Mouse (Mus musculus): ENCODE measurements around the gene Znrf1. TPM values are rescaled to one million over a fixed set of nuclear protein-coding genes. Genes with fewer than 3 reads are reported as not detected.

Gene Znrf1
- polyA plus RNA-seq, 1 experiment from 2014 or later = 33.1 TPM

- Histone ChIP-seq H3K4me1 (replicated peaks) (peaks cover 39% of the 10 kb centered on the region), H3K9me3 (replicated peaks) (no peaks in the 10 kb centered on the region), H3K9ac (peak overlapping the region; percentile 36; the same call in 1 of the 2 replicates), H3K36me3 (peaks cover 10% of the 10 kb centered on the region; the same call in 1 of the 2 replicates), H3K27me3 (replicated peaks) (no peaks in the 10 kb centered on the region), H3K4me3 (no peak overlapping the region), H3K4me2 (peak overlapping the region; percentile 20; the same call in 1 of the 2 replicates), H3K27ac (ENCODE audit: poor library complexity, severe bottlenecking) (peak overlapping the region; percentile 72)
- no peak for ATAC-seq (ENCODE audit: insufficient number of reproducible peaks, low FRiP score)
- WGBS = 73% methylated on average over 9 of the region's 9 CpGs
Observed at GRCm38 (mm10) chr8:111550002-111550870, 14.3 kb downstream of the Znrf1 start.

DNA sequence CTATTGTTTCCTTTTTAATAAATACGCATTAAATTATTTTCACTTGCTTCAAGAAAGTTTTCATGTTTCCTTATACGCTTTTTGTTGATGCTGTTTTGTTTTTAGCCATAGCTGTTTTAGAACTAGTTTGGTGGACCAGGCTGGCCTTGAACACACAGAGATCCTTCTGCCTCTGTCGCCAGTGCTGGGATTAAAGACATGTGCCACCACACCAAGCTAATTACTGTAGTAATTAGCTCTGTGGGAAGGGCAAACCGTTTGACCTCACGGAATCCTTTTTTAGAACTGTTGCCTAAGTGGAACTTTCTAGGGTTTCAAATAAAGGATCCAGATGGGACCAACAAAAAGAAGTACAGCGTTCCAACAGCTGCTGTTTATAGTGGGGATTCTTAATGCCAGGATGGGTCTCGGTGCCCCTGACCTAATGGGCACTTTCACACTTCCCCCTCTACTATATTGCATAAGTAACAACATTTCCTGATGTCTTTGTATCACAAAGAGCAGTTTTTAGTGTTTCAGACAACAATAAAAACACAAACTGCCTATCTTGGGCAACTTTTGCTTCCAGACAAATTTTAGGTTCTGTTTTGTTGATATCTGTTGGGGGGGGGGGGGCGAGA is 15.7 kb downstream of the Znrf1 start:
- no peak overlapping the region for H3K9ac ChIP-seq
- H3K9me3 ChIP-seq (replicated peaks) = no peaks in the 10 kb centered on the region
- H3K4me2 ChIP-seq = no peak overlapping the region
- H3K4me1 ChIP-seq (replicated peaks) = peaks cover 36% of the 10 kb centered on the region
- ATAC-seq (ENCODE audit: insufficient number of reproducible peaks, low FRiP score) = no peak
- 83% methylated on average over 8 of the region's 8 CpGs for WGBS
- peaks cover 10% of the 10 kb centered on the region; the same call in 1 of the 2 replicates for H3K36me3 ChIP-seq
- H3K27me3 ChIP-seq (replicated peaks) = no peaks in the 10 kb centered on the region
- no peak overlapping the region for H3K4me3 ChIP-seq
- H3K27ac ChIP-seq (ENCODE audit: poor library complexity, severe bottlenecking) = no peak overlapping the region

DNA sequence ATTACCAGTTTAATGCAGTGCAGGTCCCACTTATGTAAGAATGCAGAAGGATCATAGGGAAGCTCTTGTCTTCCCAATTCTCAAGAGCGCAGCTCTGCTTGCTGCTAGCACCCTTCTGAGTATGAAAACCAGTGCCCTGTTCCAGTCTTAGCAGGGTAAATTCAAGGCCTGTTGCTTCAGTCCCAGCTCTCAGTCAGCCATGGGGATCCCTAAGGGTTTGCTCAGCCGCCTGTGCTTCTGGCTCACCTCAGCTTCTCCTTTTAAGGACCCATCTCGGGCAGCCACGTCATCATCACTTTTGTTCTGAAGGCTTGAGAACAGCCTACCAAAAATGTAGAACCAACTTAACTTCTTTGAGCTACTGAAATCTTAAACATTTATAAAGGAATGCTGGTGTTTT is 25.9 kb downstream of the Znrf1 start:
- H3K27me3 ChIP-seq (replicated peaks) = no peaks in the 10 kb centered on the region
- H3K4me1 ChIP-seq (replicated peaks) = peaks cover 57% of the 10 kb centered on the region
- no peak overlapping the region for H3K9ac ChIP-seq
- peak overlapping the region; percentile 3; the same call in 1 of the 2 replicates for H3K4me2 ChIP-seq
- ATAC-seq (ENCODE audit: insufficient number of reproducible peaks, low FRiP score) = no peak
- no peak overlapping the region for H3K4me3 ChIP-seq
- peak overlapping the region; percentile 67 for H3K27ac ChIP-seq (ENCODE audit: poor library complexity, severe bottlenecking)
- 47% methylated on average over 4 of the region's 4 CpGs for WGBS
- no peaks in the 10 kb centered on the region for H3K36me3 ChIP-seq
- no peaks in the 10 kb centered on the region for H3K9me3 ChIP-seq (replicated peaks)

DNA sequence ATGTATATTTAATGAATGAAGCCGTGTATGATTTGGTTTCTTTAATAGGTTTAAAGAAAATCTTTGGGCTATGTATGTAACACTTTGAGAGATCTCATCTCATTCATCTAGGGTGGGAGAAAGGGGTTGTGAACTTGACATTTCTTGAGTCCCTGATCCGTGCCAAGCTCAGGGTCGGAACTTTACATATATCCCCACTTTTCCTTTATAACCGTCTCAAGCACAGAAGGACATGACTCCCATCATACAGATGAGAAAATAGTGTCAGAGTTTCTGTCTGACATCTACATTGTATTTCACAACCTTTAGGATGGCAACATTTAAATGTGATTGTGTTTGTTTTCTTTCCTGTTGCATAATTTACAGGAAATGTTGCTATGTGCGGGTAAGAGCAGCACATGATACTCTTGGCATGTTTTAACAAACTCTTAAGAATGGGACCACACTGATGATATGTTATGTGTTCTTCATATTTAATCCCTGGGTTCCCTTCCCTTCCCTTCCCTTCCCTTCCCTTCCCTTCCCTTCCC is 26.4 kb downstream of the Znrf1 start:
- no peak overlapping the region for H3K4me2 ChIP-seq
- no peaks in the 10 kb centered on the region for H3K27me3 ChIP-seq (replicated peaks)
- ATAC-seq (ENCODE audit: insufficient number of reproducible peaks, low FRiP score) = no peak
- no peaks in the 10 kb centered on the region for H3K9me3 ChIP-seq (replicated peaks)
- H3K27ac ChIP-seq (ENCODE audit: poor library complexity, severe bottlenecking) = no peak overlapping the region
- H3K9ac ChIP-seq = no peak overlapping the region
- WGBS = 89% methylated on average over 5 of the region's 5 CpGs
- no peak overlapping the region for H3K4me3 ChIP-seq
- H3K4me1 ChIP-seq (replicated peaks) = peaks cover 58% of the 10 kb centered on the region
- H3K36me3 ChIP-seq = no peaks in the 10 kb centered on the region

DNA sequence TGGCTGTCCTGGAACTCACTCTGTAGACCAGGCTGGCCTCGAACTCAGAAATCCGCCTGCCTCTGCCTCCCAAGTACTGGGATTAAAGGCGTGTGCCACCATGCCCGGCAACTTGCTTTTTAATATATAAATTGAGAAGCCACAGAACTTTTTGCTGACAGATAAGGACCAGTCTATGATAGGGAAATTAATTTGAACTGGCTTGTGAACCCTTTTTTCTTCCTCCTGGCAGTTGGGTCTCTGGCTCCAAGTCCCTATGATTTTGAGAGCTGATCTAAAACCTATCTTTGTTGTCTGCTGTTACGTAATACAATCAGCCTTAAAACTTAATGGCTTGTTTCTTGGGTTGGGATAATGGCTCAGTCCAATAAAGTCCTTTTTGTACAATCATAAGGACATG is 27.2 kb downstream of the Znrf1 start:
- Histone ChIP-seq H3K4me1 (replicated peaks) (peaks cover 65% of the 10 kb centered on the region), H3K9ac (no peak overlapping the region), H3K27me3 (replicated peaks) (no peaks in the 10 kb centered on the region), H3K9me3 (replicated peaks) (no peaks in the 10 kb centered on the region), H3K4me3 (no peak overlapping the region), H3K36me3 (no peaks in the 10 kb centered on the region), H3K27ac (ENCODE audit: poor library complexity, severe bottlenecking) (no peak overlapping the region), H3K4me2 (no peak overlapping the region)
- ATAC-seq (ENCODE audit: insufficient number of reproducible peaks, low FRiP score) = no peak
- WGBS = 92% methylated on average over 5 of the region's 5 CpGs

- ATAC-seq (ENCODE audit: insufficient number of reproducible peaks, low FRiP score) = no peak
- 89% methylated on average over 4 of the region's 4 CpGs for WGBS
- no peaks in the 10 kb centered on the region for H3K36me3 ChIP-seq
- H3K27me3 ChIP-seq (replicated peaks) = no peaks in the 10 kb centered on the region
- H3K9me3 ChIP-seq (replicated peaks) = no peaks in the 10 kb centered on the region
- H3K4me3 ChIP-seq = no peak overlapping the region
- no peak overlapping the region for H3K4me2 ChIP-seq
- H3K4me1 ChIP-seq (replicated peaks) = peaks cover 65% of the 10 kb centered on the region
- H3K27ac ChIP-seq (ENCODE audit: poor library complexity, severe bottlenecking) = no peak overlapping the region
- H3K9ac ChIP-seq = no peak overlapping the region
Observed at GRCm38 (mm10) chr8:111563687-111564086, 27.8 kb downstream of the Znrf1 start.

DNA sequence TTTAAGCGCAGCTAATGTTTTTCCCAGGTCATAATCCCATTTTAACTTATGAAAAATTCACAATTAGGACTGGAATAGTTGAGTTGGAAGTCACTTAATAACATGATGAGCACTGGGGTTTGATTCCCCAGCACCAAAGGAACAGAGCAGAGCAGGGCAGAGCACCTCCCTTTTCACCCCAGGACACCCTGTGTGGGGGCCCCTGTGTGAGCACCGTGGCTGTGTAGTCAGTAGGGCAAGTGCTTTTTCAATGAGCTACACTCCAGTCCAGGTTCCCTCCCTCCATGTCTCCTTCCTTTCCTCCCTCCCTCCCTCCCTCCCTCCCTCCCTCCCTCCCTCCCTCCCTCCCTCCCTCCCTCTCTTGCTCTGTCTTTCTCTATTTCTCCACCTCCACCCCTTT is 28.2 kb downstream of the Znrf1 start:
- Histone ChIP-seq H3K9ac (no peak overlapping the region), H3K4me1 (replicated peaks) (peaks cover 62% of the 10 kb centered on the region), H3K36me3 (no peaks in the 10 kb centered on the region), H3K9me3 (replicated peaks) (no peaks in the 10 kb centered on the region), H3K27ac (ENCODE audit: poor library complexity, severe bottlenecking) (no peak overlapping the region), H3K4me2 (no peak overlapping the region), H3K27me3 (replicated peaks) (no peaks in the 10 kb centered on the region), H3K4me3 (no peak overlapping the region)
- no peak for ATAC-seq (ENCODE audit: insufficient number of reproducible peaks, low FRiP score)
- WGBS = 88% methylated on average over 2 of the region's 2 CpGs

DNA sequence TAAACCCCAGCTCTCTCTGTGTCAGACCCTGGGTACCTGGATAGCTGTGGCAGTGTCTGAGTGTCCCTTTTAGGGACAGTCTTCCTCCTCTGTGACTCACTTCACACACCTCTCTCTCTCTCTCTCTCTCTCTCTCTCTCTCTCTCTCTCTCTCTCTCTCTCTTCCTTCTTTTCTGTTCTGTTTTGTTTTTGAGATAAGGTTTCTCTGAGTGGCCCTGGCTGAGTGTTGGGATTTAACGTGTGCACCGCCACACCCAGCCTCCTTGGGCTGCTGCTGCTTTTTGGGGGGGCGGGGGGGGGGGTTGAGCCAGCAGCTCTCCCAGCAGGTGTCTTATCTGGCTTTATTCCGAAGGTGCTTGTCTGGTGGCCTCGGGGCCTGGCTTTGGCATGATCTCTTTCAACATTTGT is 29.9 kb downstream of the Znrf1 start:
- 0 out of 2 replicates have a peak, but pooled peaks have one; percentile 41 for ATAC-seq (ENCODE audit: insufficient number of reproducible peaks, low FRiP score)
- Histone ChIP-seq H3K9ac (no peak overlapping the region), H3K4me2 (peak overlapping the region; percentile 35), H3K27ac (ENCODE audit: poor library complexity, severe bottlenecking) (peak overlapping the region; percentile 46; the same call in 1 of the 2 replicates), H3K4me1 (replicated peaks) (peaks cover 54% of the 10 kb centered on the region), H3K27me3 (replicated peaks) (no peaks in the 10 kb centered on the region), H3K9me3 (replicated peaks) (no peaks in the 10 kb centered on the region), H3K4me3 (no peak overlapping the region), H3K36me3 (no peaks in the 10 kb centered on the region)
- 21% methylated on average over 5 of the region's 5 CpGs for WGBS

- Histone ChIP-seq H3K4me2 (peak overlapping the region; percentile 35), H3K4me3 (no peak overlapping the region), H3K9me3 (replicated peaks) (no peaks in the 10 kb centered on the region), H3K4me1 (replicated peaks) (peaks cover 52% of the 10 kb centered on the region), H3K27me3 (replicated peaks) (no peaks in the 10 kb centered on the region), H3K36me3 (no peaks in the 10 kb centered on the region), H3K27ac (ENCODE audit: poor library complexity, severe bottlenecking) (no peak overlapping the region), H3K9ac (no peak overlapping the region)
- 54% methylated on average over 9 of the region's 9 CpGs for WGBS
- ATAC-seq (ENCODE audit: insufficient number of reproducible peaks, low FRiP score) = no peak; the same call in 1 of the 2 replicates
Observed at GRCm38 (mm10) chr8:111566326-111566725, 30.4 kb downstream of the Znrf1 start.

GRCm38 (mm10) chr8:111567571-111567970 is 31.7 kb downstream of the Znrf1 start:
- no peak overlapping the region for H3K9ac ChIP-seq
- H3K9me3 ChIP-seq (replicated peaks) = no peaks in the 10 kb centered on the region
- peaks cover 63% of the 10 kb centered on the region for H3K4me1 ChIP-seq (replicated peaks)
- H3K4me2 ChIP-seq = no peak overlapping the region
- H3K27ac ChIP-seq (ENCODE audit: poor library complexity, severe bottlenecking) = no peak overlapping the region
- H3K4me3 ChIP-seq = no peak overlapping the region
- no peaks in the 10 kb centered on the region for H3K27me3 ChIP-seq (replicated peaks)
- no peaks in the 10 kb centered on the region for H3K36me3 ChIP-seq
- WGBS = 53% methylated on average over 3 of the region's 3 CpGs
- no peak for ATAC-seq (ENCODE audit: insufficient number of reproducible peaks, low FRiP score)

GRCm38 (mm10) chr8:111568029-111568428 is 32.1 kb downstream of the Znrf1 start:
- Histone ChIP-seq H3K36me3 (no peaks in the 10 kb centered on the region), H3K27me3 (replicated peaks) (no peaks in the 10 kb centered on the region), H3K4me1 (replicated peaks) (peaks cover 67% of the 10 kb centered on the region), H3K9ac (0 out of 2 replicates have a peak overlapping the region, but pooled peaks have one; percentile 2), H3K9me3 (replicated peaks) (no peaks in the 10 kb centered on the region), H3K4me3 (no peak overlapping the region), H3K27ac (ENCODE audit: poor library complexity, severe bottlenecking) (no peak overlapping the region), H3K4me2 (no peak overlapping the region)
- 0 out of 2 replicates have a peak, but pooled peaks have one; percentile 40 for ATAC-seq (ENCODE audit: insufficient number of reproducible peaks, low FRiP score)
- 28% methylated on average over 3 of the region's 3 CpGs for WGBS

All from heart, embryonic 12.5 days (tissue).